Mouse (Mus musculus) C2C12 (cell line): ENCODE results near the gene Tfb2m. TPM values are rescaled to one million over a fixed set of nuclear protein-coding genes. Genes with fewer than 3 reads are reported as not detected.
A peak's percentile ranks its signal among the peaks of the same experiment; 100 is the strongest.

ENCODE experiments used
- H3K27me3 ChIP-seq: one replicate; pipeline ENCODE4 v1.6.1; 2011; ENCODE audit not compliant: control insufficient read depth, insufficient read depth, insufficient read length
- H3K36me3 ChIP-seq: one replicate; pipeline ENCODE4 v1.6.1; 2011; ENCODE audit not compliant: control insufficient read depth, insufficient read depth
- H3K4me3 ChIP-seq: one replicate; pipeline ENCODE4 v1.5.1; 2011; ENCODE audit warnings: mild to moderate bottlenecking, control low read depth; ENCODE audit not compliant: poor library complexity, insufficient read depth, severe bottlenecking
- H3K79me2 ChIP-seq: one replicate; pipeline ENCODE4 v1.6.1; 2011; ENCODE audit not compliant: control insufficient read depth, insufficient read depth
- H3K79me3 ChIP-seq: one replicate; pipeline ENCODE4 v1.6.1; 2011; ENCODE audit warnings: low read depth, control low read depth
- H3ac ChIP-seq: one replicate; pipeline ENCODE3; 2011; ENCODE audit warnings: low read depth; ENCODE audit not compliant: control insufficient read depth, insufficient read length
- CEBPB ChIP-seq: IDR thresholded peaks from one replicate; pipeline ENCODE4 v1.6.1; 2011; ENCODE audit warnings: low read depth, mild to moderate bottlenecking, control low read depth, moderate library complexity
- CTCF ChIP-seq: IDR thresholded peaks from one replicate; pipeline ENCODE4 v1.5.1; 2011; ENCODE audit not compliant: control insufficient read depth, insufficient read depth, insufficient read length
- FOSL1 ChIP-seq: IDR thresholded peaks from one replicate; pipeline ENCODE4 v1.8.0; 2011; ENCODE audit warnings: mild to moderate bottlenecking, low read length; ENCODE audit not compliant: poor library complexity, insufficient read depth, severe bottlenecking
- MAX ChIP-seq: IDR thresholded peaks from one replicate; pipeline ENCODE4 v1.6.1; 2011; ENCODE audit warnings: mild to moderate bottlenecking, control low read depth
- MYOD1 ChIP-seq: IDR thresholded peaks from one replicate; pipeline ENCODE4 v1.6.1; 2011; ENCODE audit warnings: low read depth; ENCODE audit not compliant: control insufficient read depth, insufficient read length
- MYOG ChIP-seq: IDR thresholded peaks from one replicate; pipeline ENCODE4 v1.6.1; 2011; ENCODE audit not compliant: control insufficient read depth, insufficient read length; ENCODE audit errors: extremely low read depth
- USF1 ChIP-seq: IDR thresholded peaks from one replicate; pipeline ENCODE4 v1.6.1; 2011; ENCODE audit warnings: low read depth, mild to moderate bottlenecking, control low read depth, moderate library complexity
- polyA plus RNA-seq: library from polyadenylated mRNA; unstranded; fragments of >200 nt; fragmentation: generic; extraction: Trizol; gene quantifications from one replicate; pipeline ENCODE4 v1.2.1, GENCODE M21; 2012; ENCODE audit warnings: missing spikeins

Tfb2m gene
- polyA plus RNA-seq, 1 experiment = 10.2 TPM

GRCm38 (mm10) chr1:179539054-179539453 lies 7.0 kb downstream of the Tfb2m start:
- H3K79me3 ChIP-seq = peaks cover 12% of the 10 kb centered on the region
- peaks cover 19% of the 10 kb centered on the region for H3K36me3 ChIP-seq
- no peaks in the 10 kb centered on the region for H3K27me3 ChIP-seq
- H3ac ChIP-seq = no peak overlapping the region
- H3K4me3 ChIP-seq = no peak overlapping the region
- H3K79me2 ChIP-seq = peaks cover 25% of the 10 kb centered on the region
- TF ChIP-seq MAX (no peak), MYOG (no peak), CEBPB (no peak), CTCF (no peak), MYOD1 (no peak), USF1 (no peak), FOSL1 (no peak)

- Histone ChIP-seq H3K4me3 (no peak overlapping the region), H3K36me3 (no peaks in the 10 kb centered on the region), H3K79me3 (peaks cover 2% of the 10 kb centered on the region), H3K27me3 (no peaks in the 10 kb centered on the region), H3K79me2 (peaks cover 21% of the 10 kb centered on the region), H3ac (no peak overlapping the region)
- no peak for TF ChIP-seq MYOG
Observed at GRCm38 (mm10) chr1:179519901-179520300, 26.2 kb downstream of the Tfb2m start.

GRCm38 (mm10) chr1:179517713-179518465 lies 28.2 kb downstream of the Tfb2m start, which contains the start of gene Smyd3:
Gene Smyd3, minus strand, starts transcription at chr1:179518041.
- H3K36me3 ChIP-seq = no peaks in the 10 kb centered on the region
- peaks cover 21% of the 10 kb centered on the region for H3K79me2 ChIP-seq
- no peaks in the 10 kb centered on the region for H3K27me3 ChIP-seq
- peak; percentile 21 for TF ChIP-seq CTCF
- no peak for TF ChIP-seq USF1
- H3ac ChIP-seq = peak within 1 kb of the TSS; percentile 87
- H3K79me3 ChIP-seq = peaks cover 4% of the 10 kb centered on the region
- H3K4me3 ChIP-seq = peak within 1 kb of the TSS; percentile 65

- peaks cover 21% of the 10 kb centered on the region for H3K79me2 ChIP-seq
- H3K36me3 ChIP-seq = no peaks in the 10 kb centered on the region
- H3K79me3 ChIP-seq = peaks cover 4% of the 10 kb centered on the region
- H3K4me3 ChIP-seq = peak overlapping the region; percentile 65
- TF ChIP-seq MYOG = no peak
- TF ChIP-seq MYOD1 = no peak
- no peak for TF ChIP-seq USF1
- no peak for TF ChIP-seq MAX
- no peak for TF ChIP-seq FOSL1
- TF ChIP-seq CEBPB = peak; percentile 15
- TF ChIP-seq CTCF = no peak
- peak overlapping the region; percentile 87 for H3ac ChIP-seq
- no peaks in the 10 kb centered on the region for H3K27me3 ChIP-seq
Observed at GRCm38 (mm10) chr1:179516941-179517712, 28.9 kb downstream of the Tfb2m start.

GRCm38 (mm10) chr1:179511895-179512294 lies 34.2 kb downstream of the Tfb2m start:
- no peak overlapping the region for H3ac ChIP-seq
- no peak overlapping the region for H3K4me3 ChIP-seq
- H3K79me2 ChIP-seq = peaks cover 16% of the 10 kb centered on the region
- H3K79me3 ChIP-seq = peaks cover 4% of the 10 kb centered on the region
- no peaks in the 10 kb centered on the region for H3K27me3 ChIP-seq
- H3K36me3 ChIP-seq = no peaks in the 10 kb centered on the region
- TF ChIP-seq CEBPB (no peak), MAX (no peak), MYOG (no peak), MYOD1 (no peak), CTCF (no peak), FOSL1 (no peak), USF1 (no peak)

GRCm38 (mm10) chr1:179510546-179511340 lies 35.3 kb downstream of the Tfb2m start:
- no peak overlapping the region for H3K4me3 ChIP-seq
- H3K27me3 ChIP-seq = no peaks in the 10 kb centered on the region
- H3K36me3 ChIP-seq = no peaks in the 10 kb centered on the region
- TF ChIP-seq FOSL1 (no peak), USF1 (no peak), CTCF (no peak), MAX (no peak), MYOD1 (no peak), CEBPB (no peak), MYOG (no peak)
- H3ac ChIP-seq = no peak overlapping the region
- H3K79me3 ChIP-seq = peaks cover 2% of the 10 kb centered on the region
- peaks cover 5% of the 10 kb centered on the region for H3K79me2 ChIP-seq
